Mouse (Mus musculus) common myeloid progenitor, adult 5-6 weeks (primary cell): ENCODE measurements at regions not wholly inside any gene's neighbourhood (a gene's known extent, or its start where the extent isn't known, plus 50 kb on each side); places are given as distances from the start of the nearest gene placed in this dataset.
A peak's percentile ranks its signal among the peaks of the same experiment; 100 is the strongest.

Experiments used
- ATAC-seq: replicated peaks from 2 replicates; pipeline ENCODE4 v1.8.0; 2016; ENCODE audit warnings: low read depth, mild to moderate bottlenecking, moderate TSS enrichment, inconsistent platforms; ENCODE audit not compliant: poor library complexity, severe bottlenecking

DNA sequence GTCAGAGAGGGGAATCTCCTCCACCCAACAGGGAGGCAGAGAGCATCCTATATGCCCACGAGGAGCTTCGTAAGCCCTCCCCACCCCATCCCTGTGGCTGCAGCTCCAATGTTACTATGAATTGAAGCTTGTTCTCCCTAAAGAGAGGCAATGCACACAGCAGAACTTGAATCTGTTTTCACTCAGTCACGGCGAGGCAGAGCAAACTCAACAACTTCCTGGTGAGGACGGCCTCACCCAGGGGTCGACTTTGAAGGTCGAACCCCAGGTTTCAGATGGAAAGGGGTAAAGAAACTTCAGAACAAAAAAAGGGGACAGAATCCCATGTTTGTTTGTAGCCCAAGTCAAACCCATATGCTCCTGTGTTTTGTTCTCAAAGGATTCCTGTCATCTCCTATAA is 538.5 kb upstream of the Gm19410 start:
- ATAC-seq, result no peak

DNA sequence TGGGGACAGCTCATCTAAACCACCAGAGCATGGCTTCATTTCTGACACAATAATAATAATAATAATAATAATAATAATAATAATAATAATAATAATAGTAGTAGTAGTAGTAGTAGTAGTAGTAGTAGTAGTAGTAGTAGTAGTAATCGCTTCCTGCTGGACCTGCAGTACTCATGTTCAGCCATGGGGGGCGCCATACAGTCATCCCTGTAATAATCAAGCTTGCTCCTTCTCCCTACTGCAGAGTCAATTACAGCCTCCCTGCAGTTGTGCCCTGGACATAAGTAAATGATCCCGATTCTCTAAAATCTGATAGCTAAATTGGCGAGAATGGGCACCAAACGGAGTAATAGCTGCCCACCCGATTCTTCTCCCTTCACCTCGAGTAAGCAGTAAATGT is 537.1 kb upstream of the Gm19410 start:
- ATAC-seq, result peak; percentile 47; the same call in 1 of the 2 replicates

DNA sequence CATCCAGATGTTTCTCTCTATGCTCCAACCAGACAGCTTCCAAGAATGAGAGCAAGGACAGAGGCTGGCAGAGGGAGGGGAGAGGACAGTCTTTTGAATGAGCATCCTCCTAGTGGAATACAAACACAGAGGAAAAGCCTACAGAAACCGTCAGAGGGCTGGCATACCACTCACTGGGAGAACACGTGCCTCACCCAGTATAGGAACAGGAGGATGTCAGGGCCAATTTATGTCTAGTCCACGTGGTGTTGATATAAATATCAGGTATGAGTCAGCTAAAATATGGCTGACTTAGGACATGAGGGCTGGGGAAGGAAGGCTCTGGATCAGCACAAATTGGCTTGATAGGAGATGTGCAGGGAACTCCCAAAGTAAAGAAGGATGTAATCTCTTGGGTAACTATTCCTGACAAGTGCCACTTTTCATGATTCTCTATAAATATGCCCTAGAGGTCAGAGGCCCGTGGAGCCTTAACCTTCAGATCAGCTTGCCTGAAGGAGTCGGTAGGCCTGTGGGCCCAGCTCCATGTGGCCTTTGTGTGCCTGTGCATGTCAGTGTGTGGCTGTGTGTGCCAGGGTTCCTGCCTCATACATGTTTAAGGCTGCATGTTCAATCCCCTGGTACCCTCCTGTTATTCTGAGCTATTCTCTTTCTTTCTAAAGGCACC is 531.9 kb upstream of the Gm19410 start:
- 0 out of 2 replicates have a peak, but pooled peaks have one; percentile 56 for ATAC-seq

DNA sequence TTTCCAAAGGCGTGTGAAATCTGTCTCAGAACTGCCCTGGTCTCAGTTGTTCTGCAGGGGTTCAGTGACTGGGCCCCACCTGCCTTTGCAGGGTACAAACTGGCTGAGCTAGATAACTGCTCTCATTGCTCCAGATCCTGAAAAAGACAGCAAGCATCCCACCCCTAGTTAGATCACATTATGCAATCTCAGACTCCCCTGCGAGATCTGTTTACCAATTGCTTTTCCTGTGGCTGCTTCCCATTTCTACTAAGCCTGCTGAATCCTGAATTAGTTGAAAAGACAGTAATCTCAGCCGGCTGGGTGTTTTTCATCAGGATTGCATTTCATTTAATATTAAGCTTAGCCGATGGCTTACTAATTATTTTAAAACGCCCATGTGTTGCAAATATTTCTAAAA is 531.2 kb upstream of the Gm19410 start:
- no peak for ATAC-seq

DNA sequence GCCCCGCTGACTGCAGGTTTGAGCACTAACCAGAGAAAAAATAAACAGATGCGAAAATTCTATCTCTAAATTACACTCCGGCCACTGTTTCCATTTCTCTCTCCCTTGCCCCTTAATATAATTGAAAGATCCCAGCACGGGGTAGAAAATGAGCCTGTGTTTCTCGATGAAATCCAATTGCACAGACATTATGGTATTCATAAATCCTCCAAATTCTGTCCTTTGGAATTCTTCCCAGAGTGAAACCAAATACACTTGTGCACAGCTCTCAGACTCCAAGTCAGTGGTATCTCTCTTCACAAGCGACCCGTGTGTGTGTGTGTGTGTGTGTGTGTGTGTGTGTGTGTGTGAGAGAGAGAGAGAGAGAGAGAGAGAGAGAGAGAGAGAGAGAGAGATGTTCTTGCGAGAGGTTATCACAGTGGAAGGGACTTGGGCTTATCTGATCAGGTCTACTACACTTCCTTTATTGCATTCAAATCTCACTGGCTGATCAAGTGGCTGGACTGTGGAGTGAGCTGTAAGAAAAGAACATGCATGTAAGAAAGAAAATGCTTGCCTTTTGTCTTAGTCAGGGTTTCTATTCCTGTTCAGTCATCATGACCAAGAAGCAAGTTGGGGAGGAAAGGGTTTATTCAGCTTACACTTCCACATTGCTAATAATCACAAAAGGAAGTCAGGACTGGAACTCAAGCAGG is 529.6 kb upstream of the Gm19410 start:
- ATAC-seq, result no peak

DNA sequence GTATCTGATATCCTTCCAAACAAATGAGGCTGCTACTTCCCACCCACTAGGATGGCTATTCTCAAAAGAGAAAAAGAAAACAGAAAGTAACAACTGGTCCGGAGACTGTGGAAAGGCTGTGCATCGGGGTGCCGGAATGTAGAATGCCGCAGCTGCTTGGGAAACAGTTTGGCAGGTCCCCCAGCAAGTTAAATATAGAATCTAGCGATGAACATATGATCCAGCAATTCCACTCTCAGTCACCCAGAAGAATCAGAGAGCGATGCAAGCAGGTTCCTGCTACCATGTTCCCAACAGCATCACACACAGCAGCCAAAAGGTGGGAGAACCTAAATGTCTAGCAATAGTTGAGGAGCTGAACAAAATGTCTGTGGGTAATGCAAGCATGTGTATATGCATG is 528.3 kb upstream of the Gm19410 start:
- ATAC-seq, result no peak

DNA sequence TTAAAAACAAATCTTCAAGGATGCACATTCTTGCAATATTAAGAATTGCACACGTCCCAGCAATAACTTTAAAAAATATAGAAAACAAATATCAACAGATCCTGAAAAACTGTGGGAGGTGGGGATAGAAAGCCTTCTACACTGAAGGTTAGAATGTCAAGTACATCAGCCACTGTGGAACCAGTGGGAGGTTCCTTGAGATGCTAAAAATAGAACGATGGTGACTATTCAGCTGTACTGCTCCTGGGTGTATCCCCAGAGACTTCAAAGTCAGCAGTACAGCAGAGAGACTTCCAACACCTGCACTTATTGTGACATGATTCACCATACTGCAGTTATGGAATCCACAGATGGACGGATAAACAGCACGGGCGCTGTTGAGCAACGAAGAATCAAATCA is 524.7 kb upstream of the Gm19410 start:
- no peak for ATAC-seq

DNA sequence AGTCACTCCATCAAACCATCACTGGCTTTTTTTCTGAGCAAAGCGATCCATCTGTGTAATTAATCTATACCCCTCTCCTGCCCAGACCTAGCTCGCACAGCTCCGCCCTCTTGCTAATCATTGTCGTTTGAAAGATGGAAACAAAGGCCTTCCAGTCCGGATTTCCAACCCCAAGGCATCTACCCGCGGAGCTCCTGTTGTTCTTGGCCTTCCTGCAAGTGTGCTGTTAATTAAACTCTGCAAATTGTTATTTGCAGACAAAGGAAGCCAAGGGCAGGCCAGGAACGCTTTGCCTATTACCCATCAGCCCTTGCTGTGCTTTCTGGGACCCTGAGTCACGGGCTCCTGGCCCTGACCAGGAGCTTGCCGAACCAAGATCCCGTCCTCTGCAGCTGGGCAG is 522.0 kb upstream of the Gm19410 start:
- ATAC-seq, result no peak

DNA sequence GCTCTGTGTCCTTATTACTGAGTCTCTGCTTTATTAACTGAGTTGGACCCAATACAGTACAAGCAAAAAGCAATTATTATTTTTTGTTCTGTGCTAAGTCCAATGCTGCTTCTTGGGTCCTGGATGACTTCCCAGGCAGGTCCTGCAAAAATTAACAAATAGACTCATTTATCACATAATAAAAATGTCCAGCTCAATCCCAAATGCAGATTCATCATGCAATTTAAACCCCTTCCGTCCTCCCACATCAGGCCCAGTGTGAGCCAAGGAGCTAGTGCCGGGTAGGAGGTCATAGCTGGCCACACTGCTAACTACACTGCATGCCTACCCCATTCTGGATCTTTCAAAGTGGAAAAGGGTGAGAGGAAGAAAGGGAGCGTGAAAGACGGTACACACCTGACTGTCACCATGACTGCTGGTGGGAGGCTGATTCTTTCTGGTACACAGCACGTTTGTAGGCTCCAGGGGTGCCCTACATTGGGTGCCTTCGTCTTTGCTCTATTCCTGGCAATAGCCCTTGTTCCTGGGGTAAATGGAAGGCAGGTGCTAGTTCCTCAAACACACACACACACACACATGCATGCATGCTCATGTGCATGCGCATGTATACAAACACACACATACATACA is 515.7 kb upstream of the Gm19410 start:
- no peak for ATAC-seq

DNA sequence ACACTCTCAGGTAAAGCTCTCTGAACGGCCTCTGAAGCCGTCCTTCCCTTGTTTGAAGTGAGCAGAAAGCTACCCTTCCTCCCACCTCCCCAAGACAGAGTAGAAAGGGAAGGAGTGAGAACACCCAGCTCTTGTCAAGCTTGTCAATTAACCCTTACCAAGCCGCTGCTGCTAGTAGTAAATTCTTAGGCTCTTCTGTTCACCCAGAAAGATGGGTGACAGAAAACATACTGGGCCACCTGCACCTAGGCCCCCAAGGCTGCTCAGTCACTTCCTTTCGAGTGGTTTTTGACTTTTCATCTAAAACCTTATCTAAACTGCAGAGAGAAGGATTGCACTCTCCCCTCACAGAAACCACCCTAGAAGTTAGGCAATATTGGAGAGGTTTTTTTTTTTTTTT is 514.9 kb upstream of the Gm19410 start:
- peak; percentile 98 for ATAC-seq

DNA sequence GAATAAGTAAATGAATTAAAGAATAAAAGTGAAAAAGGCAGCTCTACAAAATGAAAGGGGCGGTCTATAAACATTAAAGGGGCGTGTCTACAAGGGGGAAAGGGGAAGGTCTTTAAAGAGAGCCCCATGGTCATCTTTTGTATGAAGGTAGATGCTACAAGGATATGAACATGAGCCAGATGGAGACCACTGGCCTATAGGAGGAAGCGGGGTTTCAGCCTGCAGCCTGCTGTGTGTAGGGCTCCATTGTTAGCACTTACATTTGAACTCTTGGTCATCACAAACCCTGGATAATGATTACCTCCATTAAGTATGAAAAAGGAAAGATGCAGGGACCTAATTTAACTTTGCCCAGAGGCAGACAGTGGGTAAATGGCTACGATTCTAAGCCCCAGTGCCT is 511.6 kb upstream of the Gm19410 start:
- ATAC-seq, result no peak

DNA sequence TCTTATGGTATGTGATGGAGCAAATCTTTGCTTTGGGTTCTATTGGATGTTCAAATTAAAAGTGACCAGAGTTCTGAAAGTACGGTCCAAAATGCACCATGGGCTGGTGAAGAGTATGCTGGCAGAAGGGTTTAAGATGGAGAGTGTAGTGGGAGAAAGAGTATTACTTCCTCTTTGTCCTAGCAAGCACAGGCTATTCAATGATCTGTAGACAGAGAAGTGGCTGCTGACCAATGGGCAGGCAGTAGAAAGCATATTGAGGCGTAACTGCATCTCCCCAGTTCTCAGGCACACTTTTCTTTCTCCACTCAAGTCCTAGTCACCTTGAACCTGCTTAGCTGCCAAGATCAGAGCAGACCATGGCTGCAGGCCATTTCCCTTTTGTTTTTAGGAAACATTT is 510.3 kb upstream of the Gm19410 start:
- ATAC-seq, result peak; percentile 56; the same call in 1 of the 2 replicates

DNA sequence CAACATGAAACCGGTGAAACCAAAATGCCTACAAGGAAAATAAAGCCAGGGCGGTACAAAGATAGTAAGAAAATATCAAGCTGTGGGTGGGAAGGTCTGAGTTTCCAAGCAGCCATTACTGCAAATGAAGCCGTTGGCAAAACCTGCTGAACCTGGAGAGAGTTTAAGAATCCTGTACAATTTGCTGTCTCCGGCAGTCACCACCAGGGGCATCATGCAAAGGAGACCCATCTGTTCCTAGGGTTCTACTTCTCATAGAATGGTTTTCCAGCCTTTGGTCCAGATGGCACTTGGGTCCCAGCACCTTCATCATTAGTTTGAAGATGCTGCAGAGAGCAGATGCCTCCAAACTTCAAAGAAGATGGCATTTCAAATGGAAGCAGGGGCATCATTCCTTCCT is 508.6 kb upstream of the Gm19410 start:
- ATAC-seq, result peak; percentile 58

DNA sequence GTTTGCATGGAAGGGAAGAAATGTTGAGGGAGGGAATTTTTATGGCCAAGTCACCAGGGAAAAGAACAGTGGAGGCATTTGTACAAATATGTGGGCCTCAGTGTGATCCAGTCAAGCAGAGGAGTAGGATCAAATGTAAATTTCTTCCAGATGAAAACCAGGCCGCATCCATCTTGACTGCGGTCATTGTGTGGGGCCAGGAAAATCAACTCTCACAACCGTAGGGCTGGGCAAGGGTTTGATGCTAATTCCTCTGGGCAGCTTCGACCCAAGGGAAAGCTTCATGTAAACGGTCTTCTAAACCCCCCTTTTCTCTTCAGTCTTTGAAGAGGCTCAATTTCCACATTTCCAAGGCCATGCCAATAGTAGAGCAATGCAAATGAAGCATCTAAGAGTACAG is 497.4 kb upstream of the Gm19410 start:
- no peak for ATAC-seq

DNA sequence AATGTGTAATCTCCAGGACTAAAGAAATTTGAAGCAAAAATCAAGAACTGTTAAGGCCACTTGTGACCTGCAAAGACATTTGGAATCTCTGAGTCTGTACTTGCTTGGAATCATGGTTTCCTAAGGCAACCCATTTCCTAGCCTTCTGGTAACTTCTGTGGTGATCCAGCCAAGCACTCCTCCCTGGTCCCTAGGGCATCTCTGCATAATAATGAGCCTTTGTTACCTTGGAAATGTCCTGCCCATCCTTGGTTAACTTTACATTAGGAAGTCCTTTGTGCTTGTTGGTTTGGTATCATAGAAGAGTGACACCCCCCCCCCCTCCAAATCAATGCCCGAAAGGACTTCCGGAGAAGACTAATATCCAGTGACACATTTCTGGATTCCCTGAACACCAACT is 496.6 kb upstream of the Gm19410 start:
- ATAC-seq, result no peak

DNA sequence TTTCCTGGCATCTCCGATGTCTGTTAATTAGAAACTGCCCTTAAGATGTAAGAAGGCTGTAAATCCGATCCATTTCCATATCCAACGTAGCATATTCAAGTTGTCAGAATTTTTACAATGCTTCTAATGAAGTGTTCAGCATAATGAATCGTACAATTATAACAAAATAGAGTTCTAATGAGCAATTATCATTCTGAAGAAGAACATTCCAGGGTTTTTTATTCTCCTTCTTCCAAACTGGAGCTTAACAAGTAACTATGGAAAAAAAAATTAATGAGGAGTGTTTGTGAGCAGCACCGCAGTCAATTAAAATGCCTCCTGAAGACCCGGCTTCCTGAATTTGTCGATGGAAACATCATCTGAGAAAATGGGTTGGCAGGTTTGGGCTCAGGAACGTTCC is 489.6 kb upstream of the Gm19410 start:
- no peak for ATAC-seq

DNA sequence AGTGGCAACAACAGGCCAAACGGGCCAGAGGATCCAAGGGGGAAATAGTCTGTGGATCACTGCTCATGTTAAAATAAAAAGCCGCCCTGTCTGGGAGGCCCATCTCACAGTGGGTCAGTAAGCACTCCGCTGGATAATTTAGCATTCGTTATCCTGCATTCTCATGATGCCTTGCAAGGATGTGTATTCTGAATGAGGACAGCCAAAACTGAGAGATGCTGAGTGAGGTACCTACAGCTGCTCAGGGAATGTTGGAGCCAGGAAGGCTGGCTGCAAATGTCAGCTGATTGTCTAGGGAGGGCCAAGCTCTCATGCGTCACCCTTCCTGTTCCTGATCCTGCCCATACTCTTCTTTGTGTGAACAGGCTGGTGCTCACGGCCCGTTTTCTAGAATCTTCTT is 489.1 kb upstream of the Gm19410 start:
- no peak for ATAC-seq

DNA sequence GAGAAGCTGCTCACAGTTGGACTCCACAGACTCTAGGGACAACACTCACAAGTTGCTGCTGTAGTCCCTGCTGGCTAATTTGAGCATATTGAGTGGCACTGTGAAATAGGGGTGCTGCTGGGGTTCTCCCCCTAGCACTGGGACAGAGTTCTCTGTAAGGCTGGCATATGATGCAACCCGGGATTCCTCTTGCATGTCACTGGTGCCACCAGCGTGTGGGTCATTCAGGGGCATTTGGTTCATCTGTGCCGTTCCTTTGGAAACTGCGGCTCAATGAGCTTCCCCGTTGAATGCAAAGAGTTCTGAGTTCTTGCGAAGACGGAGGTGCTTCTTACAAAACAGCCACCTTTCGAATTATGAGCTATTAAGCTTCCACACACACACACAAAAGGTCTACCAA is 486.6 kb upstream of the Gm19410 start:
- no peak for ATAC-seq

DNA sequence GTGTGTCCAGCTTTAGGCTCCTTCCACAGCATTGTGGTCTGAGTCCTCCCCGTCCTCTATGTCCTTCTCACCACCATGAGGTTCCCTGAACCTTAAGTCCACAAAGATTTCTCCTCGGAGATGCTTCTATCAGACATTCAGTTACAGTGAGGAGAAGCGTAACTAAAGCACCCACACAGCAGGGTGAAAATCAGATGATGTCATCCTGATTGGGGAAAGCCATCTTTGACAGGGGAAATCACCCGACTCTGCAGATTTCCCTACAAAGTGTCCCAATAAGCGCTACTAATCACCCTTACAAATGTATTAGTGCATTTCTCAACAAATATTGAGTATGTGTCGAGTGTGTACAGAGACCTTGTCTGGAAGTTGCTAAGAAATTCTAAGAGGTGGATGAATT is 484.8 kb upstream of the Gm19410 start:
- ATAC-seq, result no peak

DNA sequence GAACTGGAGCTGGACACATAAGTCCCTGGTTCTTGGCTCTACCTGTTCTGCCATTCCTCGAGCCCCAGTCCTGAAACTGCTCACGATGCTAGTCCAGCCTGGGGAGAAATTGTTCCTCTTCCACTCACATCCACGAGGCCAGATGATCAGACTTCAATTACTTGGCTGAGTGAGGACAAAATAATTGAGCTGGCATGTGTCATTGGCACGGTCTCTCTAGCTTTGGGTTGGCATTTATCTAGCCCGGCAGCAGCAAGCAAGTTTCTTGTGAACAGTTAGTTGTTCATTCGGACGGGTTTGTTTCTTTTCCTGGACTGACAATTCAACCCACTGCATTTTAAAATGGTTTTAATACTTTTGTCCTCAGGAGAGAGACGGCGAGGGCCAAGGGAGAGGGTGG is 482.2 kb upstream of the Gm19410 start:
- no peak for ATAC-seq

DNA sequence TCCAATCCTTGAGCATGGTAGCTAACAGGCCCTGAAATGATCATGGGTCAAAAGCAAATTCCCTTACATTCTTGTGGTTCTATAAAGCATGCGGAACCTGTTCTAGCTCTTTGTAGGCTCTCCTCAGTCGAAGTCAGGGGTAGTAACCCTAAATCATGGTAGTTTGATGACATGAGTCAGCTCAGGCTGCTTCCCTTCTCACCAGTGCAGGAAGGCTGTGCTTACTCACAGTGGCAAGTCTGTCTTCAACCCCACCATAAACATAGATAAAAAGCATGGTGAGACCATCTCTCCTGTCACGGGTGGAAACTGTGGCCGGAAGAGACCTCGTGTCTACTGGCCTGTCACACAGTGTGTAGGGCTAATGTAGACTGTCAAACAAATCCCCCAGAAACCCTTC is 476.6 kb upstream of the Gm19410 start:
- ATAC-seq, result peak; percentile 95

DNA sequence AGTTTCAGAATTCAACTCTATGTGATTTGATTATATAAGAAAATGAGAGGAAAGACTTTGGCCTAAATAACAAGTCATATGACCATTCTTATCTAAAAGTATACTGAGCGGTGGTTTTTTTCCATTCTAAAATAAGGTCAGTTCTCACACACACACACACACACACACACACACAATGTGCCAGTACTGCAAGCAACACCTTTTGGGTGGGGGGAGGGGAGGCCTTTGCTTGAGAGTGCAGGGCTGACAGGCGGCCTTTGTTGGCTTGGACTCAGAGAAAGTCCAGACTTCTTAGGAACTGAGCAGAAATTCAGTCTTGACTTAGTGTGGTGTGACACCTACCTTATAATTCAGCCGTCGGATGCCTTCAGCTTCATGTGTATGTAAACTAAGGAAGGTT is 475.6 kb upstream of the Gm19410 start:
- no peak for ATAC-seq
